Mouse (Mus musculus) kidney, embryonic 15.5 days (tissue): ENCODE data around the gene Slc25a22. TPM values are rescaled to one million over a fixed set of nuclear protein-coding genes. Genes with fewer than 3 reads are reported as not detected.
A peak's percentile ranks its signal among the peaks of the same experiment; 100 is the strongest.

Experiments
- ATAC-seq: fragments of 200-750 bp; cut with Nextera tagmentation; replicated peaks from 2 replicates; pipeline ENCODE4 v1.8.0; 2017; ENCODE audit warnings: moderate TSS enrichment; ENCODE audit not compliant: low FRiP score
- H3K27ac ChIP-seq: fragments of 300-500 bp; sonication (generic); 2 replicates; pipeline ENCODE4 v1.5.1; 2015; ENCODE audit warnings: mild to moderate bottlenecking, inconsistent platforms
- H3K27me3 ChIP-seq: fragments of 300-500 bp; sonication (generic); 2 replicates; pipeline ENCODE4 v1.6.1; 2015; ENCODE audit warnings: inconsistent platforms
- H3K36me3 ChIP-seq: fragments of 300-500 bp; sonication (generic); 2 replicates; pipeline ENCODE4 v1.6.1; 2015; ENCODE audit warnings: inconsistent platforms
- H3K4me1 ChIP-seq: fragments of 300-500 bp; sonication (generic); 2 replicates; pipeline ENCODE4 v1.6.1; 2015; ENCODE audit warnings: inconsistent platforms
- H3K4me2 ChIP-seq: fragments of 300-500 bp; sonication (generic); 2 replicates; pipeline ENCODE4 v1.6.1; 2015; ENCODE audit warnings: moderate library complexity, mild to moderate bottlenecking, inconsistent platforms
- H3K4me3 ChIP-seq: fragments of 300-500 bp; sonication (generic); replicated peaks from 2 replicates; pipeline ENCODE4 v1.5.1; 2015; ENCODE audit warnings: mild to moderate bottlenecking, inconsistent platforms
- H3K9ac ChIP-seq: fragments of 300-500 bp; sonication (generic); 2 replicates; pipeline ENCODE4 v1.6.1; 2015; ENCODE audit warnings: mild to moderate bottlenecking, inconsistent platforms
- H3K9me3 ChIP-seq: fragments of 300-500 bp; sonication (generic); replicated peaks from 2 replicates; pipeline ENCODE4 v1.6.1; 2016; ENCODE audit warnings: inconsistent platforms
- WGBS: fragments of 180-500 bp; shearing (Covaris S2); methylation state at CpG from one replicate; pipeline ENCODE4 v1.1.7; 2015; ENCODE audit warnings: mixed read lengths; 5-methylcytosine and 5-hydroxymethylcytosine counted together
- polyA plus RNA-seq: library from polyadenylated mRNA; unstranded; fragments of >200 nt; fragmentation: Nextera tagmentation; extraction: Ambion mirVana; gene quantifications from 2 replicates; pipeline ENCODE4 v1.2.1, GENCODE M21; 2015

Gene Slc25a22
- polyA plus RNA-seq, 1 experiment from 2014 or later = 34.0 TPM

DNA sequence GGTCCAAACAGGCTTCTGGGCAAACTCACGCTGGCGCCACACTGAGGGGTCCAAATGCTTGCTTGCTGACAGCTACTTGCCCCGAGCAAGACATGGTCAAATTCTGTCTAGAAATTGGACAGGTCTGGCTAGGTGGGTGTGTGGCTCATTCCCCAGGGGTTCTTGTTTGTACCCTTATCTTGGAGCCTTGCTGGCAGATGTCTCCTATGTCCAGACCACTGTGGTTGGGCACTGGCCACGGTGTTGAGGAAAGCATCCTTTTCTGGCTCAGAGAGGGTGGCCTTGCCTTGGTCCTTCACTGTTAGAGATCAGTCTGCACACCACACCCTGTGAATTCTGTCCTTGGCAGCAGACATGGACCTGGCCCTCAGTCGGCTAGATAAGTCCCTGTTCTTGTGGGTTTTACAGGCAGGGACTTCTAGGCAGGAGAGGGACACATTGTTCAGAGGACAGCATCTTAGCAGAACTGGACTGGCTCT lies 40.6 kb upstream of the Slc25a22 start:
- H3K27me3 ChIP-seq = peaks cover 14% of the 10 kb centered on the region
- H3K9ac ChIP-seq = 0 out of 2 replicates have a peak overlapping the region, but pooled peaks have one; percentile 21
- H3K27ac ChIP-seq = peak overlapping the region; percentile 97
- H3K4me1 ChIP-seq = peaks cover 72% of the 10 kb centered on the region
- no peaks in the 10 kb centered on the region for H3K9me3 ChIP-seq
- ATAC-seq = no peak
- 0 out of 2 replicates have a peak overlapping the region, but pooled peaks have one; percentile 8 for H3K4me3 ChIP-seq
- H3K4me2 ChIP-seq = peak overlapping the region; percentile 92
- H3K36me3 ChIP-seq = no peaks in the 10 kb centered on the region
- 65% methylated on average over 5 of the region's 5 CpGs for WGBS

DNA sequence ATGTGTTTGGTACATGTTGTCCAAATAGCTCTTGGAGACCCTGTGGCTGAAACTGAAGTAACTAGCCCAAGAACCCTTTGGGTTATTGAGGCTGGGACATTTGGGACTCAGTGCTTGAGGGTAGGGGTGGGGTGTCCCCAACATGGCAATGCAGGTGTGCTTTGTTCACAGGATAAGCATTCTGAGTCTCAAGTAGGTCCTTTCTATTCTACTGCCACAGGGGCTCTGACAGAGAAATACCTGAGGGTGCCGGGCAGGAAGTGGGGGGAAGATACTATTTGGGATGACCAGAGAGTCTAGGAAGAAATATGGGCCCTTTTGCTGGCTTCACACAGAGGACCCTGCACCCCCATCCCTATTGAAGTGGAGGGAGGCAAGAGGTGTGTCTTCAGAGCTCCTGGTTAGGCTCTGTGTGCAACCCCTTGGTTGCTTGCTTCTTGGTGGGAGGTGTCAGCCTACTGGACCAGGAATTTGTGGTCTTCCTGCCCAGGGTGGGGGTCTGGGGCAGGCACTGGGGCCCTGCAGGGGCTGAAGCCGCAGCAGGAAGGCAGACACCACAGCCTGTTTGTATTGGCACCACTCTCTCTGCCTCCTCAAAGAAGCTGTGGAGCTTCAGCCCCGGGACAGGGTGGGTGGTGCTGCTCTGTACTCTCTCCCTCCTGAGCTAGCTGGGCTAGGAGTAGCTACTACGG lies 40.0 kb upstream of the Slc25a22 start:
- H3K9ac ChIP-seq = peak overlapping the region; percentile 66; the same call in 1 of the 2 replicates
- peak overlapping the region; percentile 66; the same call in 1 of the 2 replicates for H3K4me3 ChIP-seq
- peak overlapping the region; percentile 92 for H3K4me2 ChIP-seq
- H3K4me1 ChIP-seq = peaks cover 73% of the 10 kb centered on the region
- H3K27ac ChIP-seq = peak overlapping the region; percentile 97
- H3K27me3 ChIP-seq = peaks cover 8% of the 10 kb centered on the region
- peaks cover 2% of the 10 kb centered on the region for H3K36me3 ChIP-seq
- 46% methylated on average over 4 of the region's 4 CpGs for WGBS
- ATAC-seq = no peak
- H3K9me3 ChIP-seq = no peaks in the 10 kb centered on the region

DNA sequence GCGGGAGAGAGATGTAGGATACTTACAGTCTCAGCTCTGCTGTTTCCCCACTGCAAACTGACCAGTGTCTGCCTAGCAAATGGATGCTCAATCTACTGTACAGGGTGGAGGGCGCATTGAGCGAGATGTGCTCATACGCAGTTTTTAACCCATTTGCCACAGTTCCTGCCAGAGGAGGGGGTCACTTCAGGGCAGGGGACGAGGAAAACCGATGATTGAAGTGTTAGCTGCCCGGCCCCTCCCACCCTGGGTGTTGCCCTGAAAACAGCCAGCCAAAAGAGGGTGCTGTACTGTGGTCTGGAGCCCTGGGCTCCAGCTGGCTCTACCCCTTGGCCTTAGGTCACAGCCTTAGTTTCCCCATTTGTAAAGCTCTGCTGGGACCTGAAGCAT lies 39.3 kb upstream of the Slc25a22 start:
- Histone ChIP-seq H3K27me3 (0 out of 2 replicates have a peak, but pooled peaks cover under 1% of the 10 kb centered on the region), H3K36me3 (peaks cover 10% of the 10 kb centered on the region), H3K4me2 (peak overlapping the region; percentile 92), H3K9ac (peak overlapping the region; percentile 66), H3K4me1 (peaks cover 70% of the 10 kb centered on the region), H3K9me3 (no peaks in the 10 kb centered on the region), H3K27ac (peak overlapping the region; percentile 97), H3K4me3 (peak overlapping the region; percentile 66)
- ATAC-seq = no peak
- 8% methylated on average over 7 of the region's 7 CpGs for WGBS

DNA sequence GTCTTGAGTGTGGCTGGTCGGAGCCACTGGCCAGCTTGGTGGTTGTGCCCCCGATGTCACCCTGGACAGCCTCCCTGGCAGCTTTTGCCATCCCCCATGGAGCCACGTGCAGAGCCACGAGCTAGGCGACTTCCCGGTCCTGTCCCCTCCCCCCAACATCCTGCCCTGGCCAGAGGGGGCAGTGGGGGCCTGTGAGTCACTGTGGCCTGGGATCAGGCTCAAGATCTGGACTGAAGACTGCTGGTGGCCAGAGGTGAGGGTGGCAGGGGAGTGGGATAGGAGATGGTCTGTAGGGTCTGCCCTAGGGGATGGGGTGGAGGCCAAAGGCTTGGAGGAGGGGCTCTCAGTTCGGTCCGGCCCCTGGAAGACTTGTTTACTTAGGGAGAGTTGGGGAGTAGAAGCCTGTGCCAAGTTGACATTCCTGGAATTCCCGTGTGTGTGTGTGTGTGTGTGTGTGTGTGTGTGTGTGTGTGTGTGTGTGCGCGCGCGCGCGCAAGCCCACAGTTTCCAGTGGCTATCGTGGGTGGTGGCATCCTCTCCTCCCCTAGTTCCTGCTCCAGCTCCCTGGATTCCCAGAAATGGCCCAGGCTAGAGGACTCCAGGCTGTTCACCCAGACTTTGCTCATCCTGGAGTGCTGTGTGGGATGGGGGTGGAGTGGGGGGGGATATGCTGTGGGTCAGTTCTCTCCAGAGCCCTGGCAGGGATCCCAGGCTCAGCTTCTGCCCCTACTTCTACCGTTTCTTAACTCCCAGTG lies 38.7 kb upstream of the Slc25a22 start:
- Histone ChIP-seq H3K4me3 (peak overlapping the region; percentile 66), H3K27me3 (no peaks in the 10 kb centered on the region), H3K4me2 (peak overlapping the region; percentile 92), H3K27ac (peak overlapping the region; percentile 97), H3K9ac (peak overlapping the region; percentile 66), H3K9me3 (no peaks in the 10 kb centered on the region), H3K36me3 (peaks cover 15% of the 10 kb centered on the region), H3K4me1 (peaks cover 64% of the 10 kb centered on the region)
- peak; percentile 72 for ATAC-seq
- WGBS = 0% methylated on average over 14 of the region's 17 CpGs

DNA sequence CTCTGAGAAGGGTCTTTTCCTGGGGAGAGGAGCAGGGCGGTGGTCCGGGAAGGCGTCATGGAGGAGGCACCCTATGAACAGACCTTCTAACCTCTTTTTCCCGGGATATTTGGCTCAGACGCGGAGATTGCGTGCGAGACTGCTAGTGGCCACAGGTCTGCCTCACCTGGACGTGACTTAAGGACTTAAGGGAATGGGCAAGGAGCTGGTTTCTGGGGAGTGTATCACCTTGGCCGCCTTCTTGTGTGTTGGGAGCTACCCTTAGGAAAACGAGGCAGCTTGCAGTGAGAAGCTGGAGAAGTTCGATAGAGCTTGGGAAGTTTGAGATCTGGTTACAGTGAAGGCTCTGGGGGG lies 38.1 kb upstream of the Slc25a22 start:
- ATAC-seq = peak; percentile 12; the same call in 1 of the 2 replicates
- H3K9ac ChIP-seq = peak overlapping the region; percentile 66

DNA sequence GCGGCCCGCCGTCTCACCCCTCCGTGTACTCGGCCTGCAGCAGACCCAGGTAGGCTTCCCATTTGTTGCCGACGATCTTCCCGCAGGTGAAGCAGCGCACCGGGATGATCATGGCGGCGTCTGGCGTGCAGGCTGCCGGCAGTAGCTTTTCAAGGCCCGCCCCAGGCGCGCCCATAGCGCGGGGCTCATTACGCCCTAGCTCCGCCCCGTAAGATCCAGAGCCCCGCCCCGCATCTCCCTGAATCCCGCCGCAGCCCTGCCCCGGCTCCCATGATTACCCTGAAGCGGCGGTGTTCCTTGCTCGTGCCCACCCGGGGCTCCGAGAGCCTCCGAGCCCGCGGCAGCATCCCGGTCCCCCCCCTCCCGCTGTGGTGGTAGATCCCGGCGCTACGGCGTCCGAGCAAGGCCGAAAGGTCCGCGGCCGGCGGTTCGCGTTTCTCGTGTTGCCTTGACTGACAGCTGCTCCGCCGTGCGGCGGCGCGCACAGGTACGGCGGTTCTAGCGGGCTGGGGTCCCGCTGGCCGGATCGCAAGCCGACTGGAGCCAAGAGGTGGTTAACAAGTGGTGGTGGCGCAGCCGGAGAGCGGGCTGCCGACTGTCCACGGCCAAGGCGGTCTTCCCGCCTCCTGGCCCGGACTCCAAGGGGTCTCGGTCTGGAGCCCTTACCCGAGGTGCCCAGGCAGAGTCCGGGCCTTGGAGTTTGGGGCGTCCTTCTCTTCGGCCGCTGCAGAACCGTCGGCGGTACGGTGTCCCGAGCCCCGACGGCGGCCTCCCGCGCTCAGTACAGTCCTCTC lies 37.5 kb upstream of the Slc25a22 start, which contains the start of the genes Polr2l and Tspan4:
Polr2l (minus strand) TSS at position 122 of the 794 bp plus-strand sequence.
Tspan4 (plus strand) TSS at position 230 of the 794 bp plus-strand sequence.
- Histone ChIP-seq H3K4me3 (peak within 1 kb of the TSS; percentile 66), H3K9me3 (no peaks in the 10 kb centered on the region), H3K4me2 (peak within 1 kb of the TSS; percentile 92), H3K27ac (peak within 1 kb of the TSS; percentile 97), H3K4me1 (peaks cover 55% of the 10 kb centered on the region), H3K9ac (peak within 1 kb of the TSS; percentile 66), H3K27me3 (no peaks in the 10 kb centered on the region), H3K36me3 (peaks cover 27% of the 10 kb centered on the region)
- peak; percentile 57 for ATAC-seq
- under 1% methylated on average over 86 of the region's 87 CpGs for WGBS

More for the DNA sequence above, 38.1 kb upstream of the Slc25a22 start:
- Histone ChIP-seq H3K4me3 (peak overlapping the region; percentile 66), H3K27me3 (no peaks in the 10 kb centered on the region), H3K36me3 (peaks cover 21% of the 10 kb centered on the region), H3K27ac (peak overlapping the region; percentile 97), H3K4me1 (peaks cover 58% of the 10 kb centered on the region), H3K4me2 (peak overlapping the region; percentile 92), H3K9me3 (no peaks in the 10 kb centered on the region)
- WGBS = 0% methylated on average over 12 of the region's 12 CpGs

DNA sequence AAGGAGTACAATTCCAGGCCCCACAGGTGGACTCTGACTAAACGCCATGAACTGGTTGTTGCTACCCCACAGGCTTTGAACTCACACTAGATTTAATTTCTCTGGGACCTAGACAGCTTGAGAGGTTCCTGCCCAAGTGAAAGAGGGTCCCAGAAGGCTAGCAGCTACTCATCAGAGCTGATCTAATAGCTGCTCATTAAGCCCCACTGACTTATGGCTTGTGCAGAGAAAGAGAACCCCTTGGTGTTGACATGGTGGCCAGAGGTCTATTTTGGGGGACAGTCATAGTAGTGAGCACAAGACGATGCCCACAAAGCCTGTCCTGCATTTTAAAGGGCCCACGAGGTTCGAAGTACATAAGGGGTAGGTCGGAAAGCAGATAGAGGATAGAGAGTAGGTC lies 36.5 kb upstream of the Slc25a22 start:
- no peaks in the 10 kb centered on the region for H3K27me3 ChIP-seq
- 7% methylated on average over 5 of the region's 5 CpGs for WGBS
- no peak overlapping the region for H3K27ac ChIP-seq
- H3K4me2 ChIP-seq = peak overlapping the region; percentile 92
- peaks cover 35% of the 10 kb centered on the region for H3K36me3 ChIP-seq
- ATAC-seq = no peak
- H3K4me3 ChIP-seq = peak overlapping the region; percentile 66
- H3K9ac ChIP-seq = peak overlapping the region; percentile 66
- H3K4me1 ChIP-seq = peaks cover 65% of the 10 kb centered on the region
- H3K9me3 ChIP-seq = no peaks in the 10 kb centered on the region

DNA sequence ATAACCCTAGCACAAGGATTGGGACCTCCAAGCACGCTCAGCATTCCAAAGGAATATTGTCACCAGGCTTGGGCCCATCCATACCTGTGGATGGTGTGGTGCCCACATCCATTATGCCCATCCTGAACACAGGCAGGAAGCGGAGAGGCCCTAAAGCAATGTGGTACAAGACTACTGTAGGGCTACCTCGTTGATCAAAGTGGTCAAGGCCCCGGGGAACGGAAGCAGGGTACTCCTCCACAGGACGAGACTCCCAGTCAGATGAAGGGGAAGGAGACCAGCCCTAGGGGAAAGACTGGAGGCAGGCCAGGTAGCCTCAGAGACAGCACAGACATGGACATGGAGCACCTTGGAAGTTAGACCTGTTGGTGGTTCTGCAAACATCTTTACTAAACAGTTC lies 35.1 kb upstream of the Slc25a22 start:
- Histone ChIP-seq H3K4me1 (peaks cover 71% of the 10 kb centered on the region), H3K9ac (no peak overlapping the region), H3K27ac (no peak overlapping the region), H3K27me3 (no peaks in the 10 kb centered on the region), H3K9me3 (no peaks in the 10 kb centered on the region), H3K36me3 (peaks cover 35% of the 10 kb centered on the region), H3K4me2 (no peak overlapping the region), H3K4me3 (no peak overlapping the region)
- WGBS = 76% methylated on average over 6 of the region's 6 CpGs
- no peak for ATAC-seq

DNA sequence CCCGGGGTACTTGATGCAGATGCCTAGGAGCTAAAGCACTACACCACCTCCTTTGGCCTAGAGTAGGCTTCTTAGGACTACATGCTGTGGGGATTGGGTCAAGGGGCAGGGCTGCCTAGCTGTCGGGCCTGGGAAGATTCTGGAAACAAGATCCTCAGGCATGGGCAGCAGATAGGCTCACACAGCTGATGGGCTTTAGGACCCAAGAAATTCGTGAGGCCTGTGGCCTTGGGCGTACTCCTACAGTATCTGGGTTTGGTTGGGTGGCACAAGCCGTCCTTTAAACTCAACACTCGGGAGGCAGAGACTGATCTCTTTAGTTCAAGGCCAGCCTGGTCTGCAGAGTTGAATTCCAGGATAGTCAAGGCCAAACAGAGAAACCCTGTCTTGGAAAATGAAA lies 34.5 kb upstream of the Slc25a22 start:
- H3K9me3 ChIP-seq = no peaks in the 10 kb centered on the region
- no peak overlapping the region for H3K9ac ChIP-seq
- no peak for ATAC-seq
- no peak overlapping the region for H3K4me3 ChIP-seq
- H3K4me2 ChIP-seq = no peak overlapping the region
- WGBS = 78% methylated on average over 6 of the region's 6 CpGs
- H3K27ac ChIP-seq = no peak overlapping the region
- peaks cover 35% of the 10 kb centered on the region for H3K36me3 ChIP-seq
- H3K4me1 ChIP-seq = peaks cover 69% of the 10 kb centered on the region
- no peaks in the 10 kb centered on the region for H3K27me3 ChIP-seq

DNA sequence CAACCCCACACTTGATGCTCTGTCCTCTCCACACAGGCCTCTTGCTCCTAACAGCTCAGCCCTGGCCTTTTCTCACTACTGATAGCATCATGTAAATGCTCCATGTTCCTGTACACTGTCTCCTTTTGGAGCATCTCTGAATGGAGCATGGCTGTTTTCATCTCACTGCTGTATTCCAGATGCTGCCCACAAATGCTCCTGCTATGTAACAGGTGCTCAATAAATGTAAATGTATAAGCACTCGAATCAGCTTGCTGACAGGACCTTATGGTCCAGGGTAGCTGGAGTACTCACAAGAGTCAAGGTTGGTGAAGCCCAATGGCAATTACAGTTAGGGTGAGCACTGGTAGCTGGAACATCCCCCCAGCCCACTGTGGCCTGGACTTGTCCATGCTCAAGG lies 33.5 kb upstream of the Slc25a22 start:
- ATAC-seq = no peak
- Histone ChIP-seq H3K4me2 (no peak overlapping the region), H3K9ac (no peak overlapping the region), H3K4me1 (peaks cover 68% of the 10 kb centered on the region), H3K4me3 (no peak overlapping the region), H3K27ac (no peak overlapping the region), H3K27me3 (no peaks in the 10 kb centered on the region), H3K9me3 (no peaks in the 10 kb centered on the region), H3K36me3 (peaks cover 35% of the 10 kb centered on the region)
- 97% methylated on average over 1 of the region's 1 CpGs for WGBS

DNA sequence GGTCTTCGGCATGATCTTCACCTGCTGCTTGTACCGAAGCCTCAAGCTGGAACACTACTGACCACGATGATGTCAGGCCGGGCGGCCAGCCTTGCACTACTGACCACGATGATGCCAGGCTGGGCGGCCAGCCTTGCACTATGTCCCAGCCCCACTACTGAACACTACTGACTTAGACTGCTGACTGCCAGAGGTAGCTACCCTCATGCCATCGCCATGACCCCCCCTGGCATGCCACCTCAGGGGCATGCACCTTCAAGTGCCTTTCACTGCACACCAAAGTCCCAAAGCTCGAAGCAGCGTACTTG lies 32.9 kb upstream of the Slc25a22 start:
- H3K4me1 ChIP-seq = peaks cover 66% of the 10 kb centered on the region
- H3K36me3 ChIP-seq = peaks cover 35% of the 10 kb centered on the region
- no peak overlapping the region for H3K9ac ChIP-seq
- no peak overlapping the region for H3K4me3 ChIP-seq
- ATAC-seq = no peak
- 0 out of 2 replicates have a peak overlapping the region, but pooled peaks have one; percentile 92 for H3K27ac ChIP-seq
- H3K9me3 ChIP-seq = no peaks in the 10 kb centered on the region
- no peak overlapping the region for H3K4me2 ChIP-seq
- peaks cover 5% of the 10 kb centered on the region for H3K27me3 ChIP-seq
- 90% methylated on average over 10 of the region's 10 CpGs for WGBS
